Mouse (Mus musculus): Measurements from ENCODE around the gene Vdac2. TPM values are rescaled to one million over a fixed set of nuclear protein-coding genes. Genes with fewer than 3 reads are reported as not detected.

Gene Vdac2
- polyA plus RNA-seq, 1 experiment from 2014 or later: 355 TPM

GRCm38 (mm10) chr14:21791722-21792121, 33.3 kb upstream of the Vdac2 start:
- Histone ChIP-seq H3K4me3 (replicated peaks; ENCODE audit: low read depth, low read length) (no peak overlapping the region), H3K27ac (no peak overlapping the region), H3K4me2 (ENCODE audit: low read length) (no peak overlapping the region), H3K36me3 (ENCODE audit: insufficient read depth, low read length) (peaks cover 4% of the 10 kb centered on the region; the same call in 1 of the 2 replicates), H3K9ac (ENCODE audit: low read depth, low read length) (no peak overlapping the region), H3K4me1 (replicated peaks; ENCODE audit: insufficient read depth, low read length) (no peaks in the 10 kb centered on the region), H3K27me3 (ENCODE audit: insufficient read depth, low read length) (no peaks in the 10 kb centered on the region), H3K9me3 (replicated peaks; ENCODE audit: low read length) (no peaks in the 10 kb centered on the region)
- no peak for ATAC-seq (replicated peaks; ENCODE audit: low FRiP score, low read depth)
- WGBS: 89% methylated on average over 4 of the region's 4 CpGs
- no peak for TF ChIP-seq CTCF (IDR thresholded peaks at IDR 0.05; ENCODE audit: low read depth)
- no peak for DNase-seq (ENCODE audit: low spot score)

DNA sequence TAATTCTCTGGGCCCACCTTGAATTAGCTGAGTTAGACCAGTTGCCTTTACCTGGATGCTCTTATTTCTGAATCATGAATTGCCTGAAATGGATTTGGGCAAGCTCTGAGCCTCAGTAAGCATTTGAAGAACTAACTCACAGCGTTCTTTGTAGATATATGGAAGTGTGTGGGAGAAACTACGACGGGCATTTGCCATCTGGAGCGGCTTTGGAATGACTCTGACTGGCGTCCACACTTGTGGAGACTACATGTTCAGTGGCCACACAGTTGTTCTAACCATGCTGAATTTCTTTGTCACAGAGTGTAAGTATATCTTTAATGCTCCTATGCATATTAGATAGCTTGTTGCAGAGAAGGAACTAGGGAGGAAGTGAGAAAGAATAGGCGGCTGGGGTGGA, 32.8 kb upstream of the Vdac2 start:
- no peak for TF ChIP-seq CTCF (IDR thresholded peaks at IDR 0.05; ENCODE audit: low read depth)
- no peak overlapping the region for H3K4me2 ChIP-seq (ENCODE audit: low read length)
- no peaks in the 10 kb centered on the region for H3K9me3 ChIP-seq (replicated peaks; ENCODE audit: low read length)

GRCm38 (mm10) chr14:21800641-21801040, 24.4 kb upstream of the Vdac2 start:
- no peaks in the 10 kb centered on the region for H3K4me1 ChIP-seq (replicated peaks; ENCODE audit: insufficient read depth, low read length)
- no peaks in the 10 kb centered on the region for H3K9me3 ChIP-seq (replicated peaks; ENCODE audit: low read length)
- 94% methylated on average over 4 of the region's 4 CpGs for WGBS
- no peak overlapping the region for H3K4me3 ChIP-seq (replicated peaks; ENCODE audit: low read depth, low read length)
- no peak for DNase-seq (ENCODE audit: low spot score)
- H3K27me3 ChIP-seq (ENCODE audit: insufficient read depth, low read length): no peaks in the 10 kb centered on the region
- H3K4me2 ChIP-seq (ENCODE audit: low read length): no peak overlapping the region
- H3K36me3 ChIP-seq (ENCODE audit: insufficient read depth, low read length): no peaks in the 10 kb centered on the region
- H3K9ac ChIP-seq (ENCODE audit: low read depth, low read length): no peak overlapping the region
- no peak overlapping the region for H3K27ac ChIP-seq
- ATAC-seq (replicated peaks; ENCODE audit: low FRiP score, low read depth): no peak
- TF ChIP-seq CTCF (IDR thresholded peaks at IDR 0.05; ENCODE audit: low read depth): no peak

More for the DNA sequence above, 32.8 kb upstream of the Vdac2 start:
- Histone ChIP-seq H3K36me3 (ENCODE audit: insufficient read depth, low read length) (peaks cover 4% of the 10 kb centered on the region; the same call in 1 of the 2 replicates), H3K27ac (no peak overlapping the region), H3K27me3 (ENCODE audit: insufficient read depth, low read length) (no peaks in the 10 kb centered on the region), H3K4me3 (replicated peaks; ENCODE audit: low read depth, low read length) (no peak overlapping the region), H3K9ac (ENCODE audit: low read depth, low read length) (no peak overlapping the region), H3K4me1 (replicated peaks; ENCODE audit: insufficient read depth, low read length) (no peaks in the 10 kb centered on the region)
- 93% methylated on average over 6 of the region's 6 CpGs for WGBS
- DNase-seq (ENCODE audit: low spot score): no peak
- ATAC-seq (replicated peaks; ENCODE audit: low FRiP score, low read depth): no peak

GRCm38 (mm10) chr14:21801624-21802023, 23.4 kb upstream of the Vdac2 start:
- ATAC-seq (replicated peaks; ENCODE audit: low FRiP score, low read depth): no peak
- WGBS: 87% methylated on average over 7 of the region's 7 CpGs
- no peak for TF ChIP-seq CTCF (IDR thresholded peaks at IDR 0.05; ENCODE audit: low read depth)

DNA sequence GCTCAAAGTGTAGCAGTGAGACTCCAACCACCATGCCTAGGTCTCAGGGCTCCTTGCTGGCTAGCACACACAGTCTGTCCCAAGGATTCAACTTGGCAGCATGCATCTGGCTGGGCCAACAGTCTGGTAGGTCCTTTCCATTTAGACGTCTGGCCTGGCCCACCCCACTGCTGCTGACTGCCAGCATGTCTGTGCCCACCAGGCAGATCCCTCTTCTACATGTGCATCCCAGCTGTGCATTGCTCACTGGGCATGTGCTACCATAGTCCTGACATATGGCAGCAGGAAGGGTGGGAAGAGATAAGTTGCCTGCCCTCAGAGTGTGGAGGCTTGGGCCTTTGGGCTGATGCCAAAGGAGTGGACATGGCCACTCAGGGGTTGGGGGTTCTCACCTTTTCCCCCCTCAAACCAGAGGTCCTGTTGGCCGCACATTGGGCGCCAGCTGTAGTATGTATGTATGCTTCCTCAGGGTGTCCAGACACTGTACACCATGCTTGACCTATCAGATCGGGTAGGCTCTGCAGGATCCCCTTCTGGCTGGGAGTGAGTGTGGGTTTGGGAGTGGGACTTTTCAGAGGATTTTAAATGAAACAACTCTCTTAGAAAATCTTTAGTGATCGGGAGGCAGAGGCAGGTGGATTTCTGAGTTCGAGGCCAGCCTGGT, 22.4 kb upstream of the Vdac2 start:
- 93% methylated on average over 6 of the region's 6 CpGs for WGBS
- no peak overlapping the region for H3K4me2 ChIP-seq (ENCODE audit: low read length)
- no peaks in the 10 kb centered on the region for H3K9me3 ChIP-seq (replicated peaks; ENCODE audit: low read length)
- no peak for TF ChIP-seq CTCF (IDR thresholded peaks at IDR 0.05; ENCODE audit: low read depth)
- DNase-seq (ENCODE audit: low spot score) (no peak), ATAC-seq (replicated peaks; ENCODE audit: low FRiP score, low read depth) (no peak)
- no peaks in the 10 kb centered on the region for H3K4me1 ChIP-seq (replicated peaks; ENCODE audit: insufficient read depth, low read length)
- no peak overlapping the region for H3K27ac ChIP-seq
- no peaks in the 10 kb centered on the region for H3K36me3 ChIP-seq (ENCODE audit: insufficient read depth, low read length)
- H3K4me3 ChIP-seq (replicated peaks; ENCODE audit: low read depth, low read length): no peak overlapping the region
- H3K27me3 ChIP-seq (ENCODE audit: insufficient read depth, low read length): no peaks in the 10 kb centered on the region
- no peak overlapping the region for H3K9ac ChIP-seq (ENCODE audit: low read depth, low read length)

More at GRCm38 (mm10) chr14:21801624-21802023, 23.4 kb upstream of the Vdac2 start:
- H3K36me3 ChIP-seq (ENCODE audit: insufficient read depth, low read length): no peaks in the 10 kb centered on the region
- H3K4me2 ChIP-seq (ENCODE audit: low read length): no peak overlapping the region
- no peak for DNase-seq (ENCODE audit: low spot score)
- no peaks in the 10 kb centered on the region for H3K4me1 ChIP-seq (replicated peaks; ENCODE audit: insufficient read depth, low read length)
- H3K27me3 ChIP-seq (ENCODE audit: insufficient read depth, low read length): no peaks in the 10 kb centered on the region
- no peak overlapping the region for H3K9ac ChIP-seq (ENCODE audit: low read depth, low read length)
- H3K4me3 ChIP-seq (replicated peaks; ENCODE audit: low read depth, low read length): no peak overlapping the region
- no peak overlapping the region for H3K27ac ChIP-seq
- no peaks in the 10 kb centered on the region for H3K9me3 ChIP-seq (replicated peaks; ENCODE audit: low read length)

GRCm38 (mm10) chr14:21806203-21806602, 18.8 kb upstream of the Vdac2 start:
- TF ChIP-seq CTCF (IDR thresholded peaks at IDR 0.05; ENCODE audit: low read depth): no peak
- Histone ChIP-seq H3K4me3 (replicated peaks; ENCODE audit: low read depth, low read length) (no peak overlapping the region), H3K36me3 (ENCODE audit: insufficient read depth, low read length) (no peaks in the 10 kb centered on the region), H3K9me3 (replicated peaks; ENCODE audit: low read length) (no peaks in the 10 kb centered on the region), H3K9ac (ENCODE audit: low read depth, low read length) (no peak overlapping the region), H3K4me2 (ENCODE audit: low read length) (no peak overlapping the region), H3K27ac (no peak overlapping the region), H3K27me3 (ENCODE audit: insufficient read depth, low read length) (no peaks in the 10 kb centered on the region), H3K4me1 (replicated peaks; ENCODE audit: insufficient read depth, low read length) (no peaks in the 10 kb centered on the region)
- 41% methylated on average over 2 of the region's 2 CpGs for WGBS
- ATAC-seq (replicated peaks; ENCODE audit: low FRiP score, low read depth): no peak
- no peak for DNase-seq (ENCODE audit: low spot score)
